Mouse (Mus musculus) intestine, postnatal 0 days (tissue): ENCODE data around the gene Pcbp2. TPM values are rescaled to one million over a fixed set of nuclear protein-coding genes. Genes with fewer than 3 reads are reported as not detected.

Experiments
- ATAC-seq: fragments of 200-750 bp; cut with Nextera tagmentation; 2 replicates; pipeline ENCODE4 v1.8.0; 2017; ENCODE audit warnings: mild to moderate bottlenecking, moderate TSS enrichment, moderate library complexity
- H3K27ac ChIP-seq: fragments of 300-500 bp; sonication (generic); 2 replicates; pipeline ENCODE4 v1.5.1; 2014; ENCODE audit warnings: mild to moderate bottlenecking, low read depth, low read length, moderate library complexity
- H3K27me3 ChIP-seq: fragments of 300-500 bp; sonication (generic); replicated peaks from 2 replicates; pipeline ENCODE4 v1.6.1; 2014; ENCODE audit warnings: low read length, mixed read lengths; ENCODE audit not compliant: control insufficient read depth, insufficient read depth
- H3K36me3 ChIP-seq: fragments of 300-500 bp; sonication (generic); 2 replicates; pipeline ENCODE4 v1.6.1; 2014; ENCODE audit warnings: mild to moderate bottlenecking, moderate library complexity; ENCODE audit not compliant: control insufficient read depth, insufficient read depth
- H3K4me1 ChIP-seq: fragments of 300-500 bp; sonication (generic); replicated peaks from 2 replicates; pipeline ENCODE4 v1.6.1; 2014; ENCODE audit warnings: antibody characterized with exemption, low read length, mixed read lengths; ENCODE audit not compliant: control insufficient read depth, insufficient read depth
- H3K4me2 ChIP-seq: fragments of 300-500 bp; sonication (generic); replicated peaks from 2 replicates; pipeline ENCODE4 v1.6.1; 2014; ENCODE audit warnings: low read depth, mild to moderate bottlenecking, moderate library complexity
- H3K4me3 ChIP-seq: fragments of 300-500 bp; sonication (generic); 2 replicates; pipeline ENCODE4 v1.5.1; 2014; ENCODE audit warnings: low read depth, low read length
- H3K9ac ChIP-seq: fragments of 300-500 bp; sonication (generic); 2 replicates; pipeline ENCODE4 v1.6.1; 2014; ENCODE audit warnings: mild to moderate bottlenecking, low read depth, low read length
- H3K9me3 ChIP-seq: fragments of 300-500 bp; sonication (generic); 2 replicates; pipeline ENCODE4 v1.6.1; 2016; ENCODE audit warnings: mixed run types; ENCODE audit not compliant: control insufficient read depth
- CTCF ChIP-seq: sonication (generic); IDR thresholded peaks from 2 replicates; pipeline ENCODE4 v1.5.1; 2016; ENCODE audit warnings: low read depth, mild to moderate bottlenecking, control low read depth, antibody characterized with exemption, moderate library complexity
- WGBS: fragments of 180-500 bp; shearing (Covaris S2); extraction: QIAGEN DNeasy Blood & Tissue Kit; methylation state at CpG from one replicate; pipeline ENCODE4 v1.1.7; 2014; 5-methylcytosine and 5-hydroxymethylcytosine counted together
- polyA plus RNA-seq: library from polyadenylated mRNA; unstranded; fragments of >200 nt; fragmentation: Nextera tagmentation; extraction: Ambion mirVana; gene quantifications from 2 replicates; pipeline ENCODE4 v1.2.1, GENCODE M21; 2015

Pcbp2 gene
- polyA plus RNA-seq, 1 experiment from 2014 or later: 109 TPM

- no peaks in the 10 kb centered on the region for H3K9me3 ChIP-seq
- peak overlapping the region; percentile 65 for H3K4me3 ChIP-seq
- H3K36me3 ChIP-seq: peaks cover 10% of the 10 kb centered on the region
- peak overlapping the region; percentile 5; the same call in 1 of the 2 replicates for H3K9ac ChIP-seq
- peak overlapping the region; percentile 46; the same call in 1 of the 2 replicates for H3K27ac ChIP-seq
- WGBS: under 1% methylated on average over 10 of the region's 10 CpGs
- no peak for TF ChIP-seq CTCF
- H3K4me2 ChIP-seq: peak overlapping the region; percentile 79
- no peaks in the 10 kb centered on the region for H3K27me3 ChIP-seq
- no peaks in the 10 kb centered on the region for H3K4me1 ChIP-seq
- no peak for ATAC-seq
These were observed 47.3 kb downstream of the Pcbp2 start for GRCm38 (mm10) chr15:102517631-102517975.

- Histone ChIP-seq H3K4me2 (peak within 1 kb of the TSS; percentile 79), H3K4me3 (peak within 1 kb of the TSS; percentile 65), H3K27me3 (no peaks in the 10 kb centered on the region), H3K4me1 (no peaks in the 10 kb centered on the region), H3K27ac (peak within 1 kb of the TSS; percentile 98), H3K36me3 (peaks cover 14% of the 10 kb centered on the region), H3K9me3 (no peaks in the 10 kb centered on the region), H3K9ac (peak within 1 kb of the TSS; percentile 74)
- WGBS: under 1% methylated on average over 57 of the region's 60 CpGs
- TF ChIP-seq CTCF: no peak
- ATAC-seq: peak; percentile 94
These were observed 47.9 kb downstream of the Pcbp2 start, which contains the start of gene Tarbp2 for GRCm38 (mm10) chr15:102517976-102518858. TSS of gene Tarbp2 (plus strand) at chr15:102518192.

- H3K27ac ChIP-seq: peak overlapping the region; percentile 98
- H3K4me2 ChIP-seq: peak overlapping the region; percentile 79
- no peaks in the 10 kb centered on the region for H3K4me1 ChIP-seq
- H3K27me3 ChIP-seq: no peaks in the 10 kb centered on the region
- TF ChIP-seq CTCF: no peak
- no peaks in the 10 kb centered on the region for H3K9me3 ChIP-seq
- ATAC-seq: no peak
- H3K9ac ChIP-seq: peak overlapping the region; percentile 74
- H3K36me3 ChIP-seq: peaks cover 18% of the 10 kb centered on the region
- peak overlapping the region; percentile 65 for H3K4me3 ChIP-seq
- 10% methylated on average over 9 of the region's 9 CpGs for WGBS
These were observed 48.5 kb downstream of the Pcbp2 start for GRCm38 (mm10) chr15:102518859-102519201.

GRCm38 (mm10) chr15:102519211-102520141, 49.1 kb downstream of the Pcbp2 start:
- Histone ChIP-seq H3K9me3 (no peaks in the 10 kb centered on the region), H3K27ac (no peak overlapping the region), H3K27me3 (no peaks in the 10 kb centered on the region), H3K4me2 (peak overlapping the region; percentile 79), H3K4me1 (no peaks in the 10 kb centered on the region), H3K36me3 (peaks cover 24% of the 10 kb centered on the region), H3K4me3 (peak overlapping the region; percentile 65), H3K9ac (peak overlapping the region; percentile 74)
- WGBS: 44% methylated on average over 16 of the region's 17 CpGs
- TF ChIP-seq CTCF: no peak
- ATAC-seq: no peak

GRCm38 (mm10) chr15:102520416-102520815, 50.1 kb downstream of the Pcbp2 start:
- no peak for ATAC-seq
- H3K9me3 ChIP-seq: no peaks in the 10 kb centered on the region
- 49% methylated on average over 4 of the region's 4 CpGs for WGBS
- H3K36me3 ChIP-seq: peaks cover 25% of the 10 kb centered on the region
- H3K27me3 ChIP-seq: no peaks in the 10 kb centered on the region
- H3K9ac ChIP-seq: no peak overlapping the region
- H3K4me1 ChIP-seq: no peaks in the 10 kb centered on the region
- no peak for TF ChIP-seq CTCF
- no peak overlapping the region for H3K4me2 ChIP-seq
- H3K4me3 ChIP-seq: no peak overlapping the region
- H3K27ac ChIP-seq: no peak overlapping the region

GRCm38 (mm10) chr15:102521480-102521879, 51.1 kb downstream of the Pcbp2 start:
- Histone ChIP-seq H3K27ac (no peak overlapping the region), H3K9ac (no peak overlapping the region), H3K27me3 (no peaks in the 10 kb centered on the region), H3K4me2 (no peak overlapping the region), H3K9me3 (no peaks in the 10 kb centered on the region), H3K4me1 (no peaks in the 10 kb centered on the region), H3K36me3 (peaks cover 33% of the 10 kb centered on the region), H3K4me3 (no peak overlapping the region)
- no peak for ATAC-seq
- TF ChIP-seq CTCF: no peak
- WGBS: 84% methylated on average over 4 of the region's 4 CpGs
